Mouse (Mus musculus) ES-Bruce4 (cell line): ENCODE measurements at regions not wholly inside any gene's neighbourhood (a gene's known extent, or its start where the extent isn't known, plus 50 kb on each side); places are given as distances from the start of the nearest gene placed in this dataset.

Experiments
- EP300 ChIP-seq: IDR thresholded peaks from 2 replicates; pipeline ENCODE4 v1.6.1; 2011; ENCODE audit warnings: low read depth, low read length; ENCODE audit not compliant: insufficient read depth
- POLR2A ChIP-seq: IDR thresholded peaks from one replicate; pipeline ENCODE4 v1.8.1; 2011; ENCODE audit warnings: low read length; ENCODE audit not compliant: insufficient read depth

DNA sequence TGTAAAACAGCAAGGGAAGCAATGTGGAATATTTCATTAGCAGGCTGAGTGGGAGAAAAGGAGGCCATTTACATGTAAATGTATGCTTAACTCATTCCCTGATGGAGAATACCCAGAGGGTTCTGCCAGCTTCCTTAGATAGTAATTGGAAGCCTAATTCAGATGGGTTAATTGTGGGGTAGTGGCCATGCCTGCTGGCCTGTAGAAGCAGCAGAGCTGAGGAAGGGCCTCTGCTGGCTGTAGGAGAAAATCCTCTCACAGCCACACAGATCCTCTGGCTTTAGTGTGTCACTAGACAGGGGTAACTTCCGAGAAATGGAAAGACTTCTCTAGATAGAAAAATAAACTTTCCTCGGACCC lies 1588.7 kb upstream of the Got2 start:
- TF ChIP-seq POLR2A (no peak), EP300 (no peak)
